Mouse (Mus musculus) kidney, adult 2 months (tissue): ENCODE measurements around the gene Nr4a3. TPM values are rescaled to one million over a fixed set of nuclear protein-coding genes. Genes with fewer than 3 reads are reported as not detected.

ENCODE experiments used
- DNase-seq: peaks from one replicate; pipeline ENCODE4 v3.0.0; 2021
- H3K27ac ChIP-seq: fragments of 200-500 bp; 2 replicates; pipeline ENCODE4 v1.5.1; 2012; ENCODE audit warnings: low read depth, low read length, control low read depth, inconsistent platforms; ENCODE audit not compliant: insufficient read depth
- H3K27me3 ChIP-seq: fragments of 200-500 bp; replicated peaks from 2 replicates; pipeline ENCODE4 v1.6.1; 2012; ENCODE audit warnings: mild to moderate bottlenecking, moderate library complexity, low read length, inconsistent platforms; ENCODE audit not compliant: control insufficient read depth, insufficient read depth
- H3K36me3 ChIP-seq: fragments of 200-500 bp; 2 replicates; pipeline ENCODE4 v1.6.1; 2012; ENCODE audit warnings: mild to moderate bottlenecking, moderate library complexity, low read length, inconsistent platforms; ENCODE audit not compliant: control insufficient read depth, insufficient read depth
- H3K4me1 ChIP-seq: fragments of 200-500 bp; 2 replicates; pipeline ENCODE4 v1.6.1; 2011; ENCODE audit warnings: low read length; ENCODE audit not compliant: control insufficient read depth, insufficient read depth
- H3K4me3 ChIP-seq: fragments of 200-500 bp; 2 replicates; pipeline ENCODE4 v1.5.1; 2011; ENCODE audit warnings: mild to moderate bottlenecking, low read depth, low read length, control low read depth; ENCODE audit not compliant: insufficient read depth
- CTCF ChIP-seq: fragments of 200-500 bp; conservative IDR thresholded peaks from 2 replicates; pipeline ENCODE4 v1.5.1; 2011; ENCODE audit warnings: low read depth, mild to moderate bottlenecking, control low read depth, low read length, moderate library complexity, mixed read lengths; ENCODE audit not compliant: insufficient read depth, insufficient read length
- POLR2A ChIP-seq: fragments of 200-500 bp; IDR thresholded peaks from one replicate; pipeline ENCODE4 v1.6.1; 2011; ENCODE audit warnings: low read depth, low read length, control low read depth
- WGBS: fragments of 180-500 bp; shearing (Covaris S2); methylation state at CpG from one replicate; pipeline ENCODE4 v1.1.7; 2018; 5-methylcytosine and 5-hydroxymethylcytosine counted together
- polyA plus RNA-seq: library from polyadenylated mRNA; depleted of rRNA; stranded (reverse); fragments of >200 nt; gene quantifications from 2 replicates; pipeline ENCODE4 v1.2.3, GENCODE M21; 2012

The Nr4a3 gene
- polyA plus RNA-seq, 1 experiment, result 0.72 TPM

- peaks cover 1% of the 10 kb centered on the region for H3K27me3 ChIP-seq
- H3K36me3 ChIP-seq, result no peaks in the 10 kb centered on the region
- no peak for DNase-seq
- no peak overlapping the region for H3K27ac ChIP-seq
- no peak overlapping the region for H3K4me3 ChIP-seq
- no peaks in the 10 kb centered on the region for H3K4me1 ChIP-seq
- TF ChIP-seq CTCF, result no peak
- TF ChIP-seq POLR2A, result no peak
- 92% methylated on average over 3 of the region's 3 CpGs for WGBS
Measured at GRCm38 (mm10) chr4:48050020-48050419, 5.1 kb downstream of the Nr4a3 start.

GRCm38 (mm10) chr4:48050442-48050841 lies 5.5 kb downstream of the Nr4a3 start:
- no peak for TF ChIP-seq CTCF
- no peak for TF ChIP-seq POLR2A
- no peaks in the 10 kb centered on the region for H3K36me3 ChIP-seq
- no peak overlapping the region for H3K4me3 ChIP-seq
- peaks cover 1% of the 10 kb centered on the region for H3K27me3 ChIP-seq
- no peak for DNase-seq
- H3K4me1 ChIP-seq, result no peaks in the 10 kb centered on the region
- 85% methylated on average over 5 of the region's 5 CpGs for WGBS
- no peak overlapping the region for H3K27ac ChIP-seq

- Histone ChIP-seq H3K27me3 (peaks cover 1% of the 10 kb centered on the region), H3K4me3 (no peak overlapping the region), H3K27ac (no peak overlapping the region), H3K36me3 (no peaks in the 10 kb centered on the region), H3K4me1 (no peaks in the 10 kb centered on the region)
- DNase-seq, result no peak
- WGBS, result 30% methylated on average over 19 of the region's 19 CpGs
- TF ChIP-seq POLR2A (no peak), CTCF (no peak)
Measured at GRCm38 (mm10) chr4:48051086-48051673, 6.2 kb downstream of the Nr4a3 start.

GRCm38 (mm10) chr4:48051674-48052121 lies 6.7 kb downstream of the Nr4a3 start:
- H3K4me1 ChIP-seq, result no peaks in the 10 kb centered on the region
- TF ChIP-seq POLR2A (no peak), CTCF (no peak)
- DNase-seq, result no peak
- H3K4me3 ChIP-seq, result no peak overlapping the region
- H3K27me3 ChIP-seq, result peaks cover 2% of the 10 kb centered on the region; the same call in 1 of the 2 replicates
- 6% methylated on average over 37 of the region's 37 CpGs for WGBS
- no peaks in the 10 kb centered on the region for H3K36me3 ChIP-seq
- H3K27ac ChIP-seq, result no peak overlapping the region

GRCm38 (mm10) chr4:48061716-48062115 lies 16.8 kb downstream of the Nr4a3 start:
- no peaks in the 10 kb centered on the region for H3K27me3 ChIP-seq
- WGBS, result 74% methylated on average over 8 of the region's 8 CpGs
- no peak for TF ChIP-seq CTCF
- TF ChIP-seq POLR2A, result no peak
- H3K4me1 ChIP-seq, result no peaks in the 10 kb centered on the region
- H3K36me3 ChIP-seq, result no peaks in the 10 kb centered on the region
- no peak overlapping the region for H3K4me3 ChIP-seq
- H3K27ac ChIP-seq, result no peak overlapping the region
- DNase-seq, result no peak

- no peak for DNase-seq
- Histone ChIP-seq H3K36me3 (no peaks in the 10 kb centered on the region), H3K4me3 (no peak overlapping the region), H3K27me3 (no peaks in the 10 kb centered on the region), H3K4me1 (no peaks in the 10 kb centered on the region), H3K27ac (no peak overlapping the region)
- WGBS, result 36% methylated on average over 4 of the region's 4 CpGs
- no peak for TF ChIP-seq POLR2A
- no peak for TF ChIP-seq CTCF
Measured at GRCm38 (mm10) chr4:48064311-48064710, 19.4 kb downstream of the Nr4a3 start.

- WGBS, result 89% methylated on average over 2 of the region's 2 CpGs
- Histone ChIP-seq H3K27ac (no peak overlapping the region), H3K27me3 (no peaks in the 10 kb centered on the region), H3K4me3 (no peak overlapping the region), H3K4me1 (no peaks in the 10 kb centered on the region), H3K36me3 (no peaks in the 10 kb centered on the region)
- no peak for TF ChIP-seq POLR2A
- no peak for TF ChIP-seq CTCF
- DNase-seq, result no peak
Measured at GRCm38 (mm10) chr4:48066676-48067075, 21.7 kb downstream of the Nr4a3 start.
